Mouse (Mus musculus): ENCODE measurements around the gene Tmub1.

Gene Tmub1

DNA sequence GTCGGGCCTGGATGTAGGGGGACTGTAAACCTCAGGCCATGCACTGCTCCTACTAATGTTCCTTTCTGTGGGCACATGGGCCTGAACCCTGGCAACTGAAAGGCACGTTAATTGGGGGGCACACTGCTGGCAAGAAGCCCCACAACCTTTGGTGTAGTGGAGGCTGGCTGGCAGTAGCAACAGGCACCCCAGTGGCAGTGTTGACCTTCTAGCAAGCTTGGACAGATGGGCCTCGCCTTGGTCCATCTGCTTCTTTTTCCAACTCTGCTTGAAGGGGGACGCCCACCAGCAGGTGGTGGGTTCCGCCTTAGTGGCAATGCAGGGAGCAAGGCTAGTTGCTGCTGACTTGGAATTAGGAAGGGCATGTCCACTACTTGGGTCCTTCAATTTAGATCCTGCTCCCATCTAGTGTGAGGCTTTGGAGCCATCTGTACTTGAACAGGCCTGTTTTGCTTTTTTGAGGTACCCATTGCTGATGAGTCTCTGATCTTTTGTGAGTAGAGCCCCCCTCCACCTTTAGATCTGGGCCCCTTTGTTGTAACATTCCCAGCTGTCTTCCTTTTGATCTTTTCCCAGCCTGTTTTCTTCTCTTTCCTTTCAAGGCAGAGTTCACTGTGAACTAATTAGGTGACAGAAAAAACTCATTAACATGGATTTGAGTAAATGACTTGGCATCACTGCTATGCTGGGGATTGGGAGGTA is 5.8 kb upstream of the Tmub1 start:
- DNase-seq (ENCODE audit: low spot score), result no peak

DNA sequence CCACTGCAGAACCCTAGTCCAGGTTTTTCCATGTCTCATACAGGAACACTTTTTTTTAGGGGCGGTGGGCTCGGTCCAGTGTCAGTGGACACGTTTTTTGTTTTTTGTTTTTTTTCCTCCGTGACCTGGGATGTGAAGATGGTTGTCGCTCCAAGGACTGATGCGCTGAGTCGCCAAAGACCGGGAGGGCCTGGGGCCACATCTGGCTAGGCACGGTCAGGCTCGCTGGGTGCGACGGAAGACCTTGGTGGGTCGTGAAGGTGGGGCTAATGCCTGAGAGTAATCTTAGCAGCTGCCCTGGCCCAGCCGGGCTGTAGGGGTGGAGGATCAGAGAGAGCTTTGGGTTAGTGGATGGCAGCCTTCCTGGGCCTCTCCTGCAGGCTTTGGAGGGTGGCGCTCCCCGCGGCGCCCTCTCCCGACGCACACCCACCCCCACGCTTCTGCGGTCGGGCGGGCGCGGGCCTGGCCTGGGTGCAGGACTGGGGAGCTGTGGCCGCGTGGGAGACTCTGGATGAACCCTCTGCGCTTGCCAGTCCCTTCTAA is 5.1 kb upstream of the Tmub1 start:
- peak; percentile 27 for DNase-seq (ENCODE audit: low spot score)

DNA sequence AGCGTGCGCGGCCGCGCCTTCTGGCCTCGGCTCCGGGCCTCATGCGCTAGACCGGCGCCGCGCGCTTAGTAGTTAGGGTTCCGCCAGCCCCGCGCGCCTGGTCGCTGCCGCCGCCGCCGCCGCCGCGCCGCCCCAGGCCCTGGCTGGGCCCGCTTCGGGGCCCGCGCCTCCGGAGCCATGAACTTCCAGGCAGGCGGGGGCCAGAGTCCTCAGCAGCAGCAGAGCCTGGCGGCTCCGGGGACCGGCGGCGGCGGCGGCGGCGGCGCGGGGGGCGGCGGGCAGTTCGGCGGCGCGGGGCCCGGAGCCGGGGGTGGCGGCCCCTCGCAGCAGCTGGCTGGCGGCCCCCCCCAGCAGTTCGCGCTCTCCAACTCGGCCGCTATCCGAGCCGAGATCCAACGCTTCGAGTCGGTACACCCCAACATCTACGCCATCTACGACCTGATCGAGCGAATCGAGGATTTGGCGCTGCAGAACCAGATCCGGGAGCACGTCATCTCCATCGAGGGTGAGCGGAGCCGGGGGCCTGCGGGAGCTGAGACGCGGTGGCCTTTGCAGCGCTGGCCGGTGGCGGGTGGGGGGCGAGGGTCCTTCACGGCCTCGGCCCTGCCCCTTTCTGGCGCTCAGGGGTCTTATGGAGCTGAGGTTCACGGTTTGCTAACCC is 4.5 kb upstream of the Tmub1 start, which contains the start of gene Agap3:
Gene Agap3 (plus strand): TSS at position 148 of the 661 bp plus-strand sequence.
- no peak for DNase-seq (ENCODE audit: low spot score)

DNA sequence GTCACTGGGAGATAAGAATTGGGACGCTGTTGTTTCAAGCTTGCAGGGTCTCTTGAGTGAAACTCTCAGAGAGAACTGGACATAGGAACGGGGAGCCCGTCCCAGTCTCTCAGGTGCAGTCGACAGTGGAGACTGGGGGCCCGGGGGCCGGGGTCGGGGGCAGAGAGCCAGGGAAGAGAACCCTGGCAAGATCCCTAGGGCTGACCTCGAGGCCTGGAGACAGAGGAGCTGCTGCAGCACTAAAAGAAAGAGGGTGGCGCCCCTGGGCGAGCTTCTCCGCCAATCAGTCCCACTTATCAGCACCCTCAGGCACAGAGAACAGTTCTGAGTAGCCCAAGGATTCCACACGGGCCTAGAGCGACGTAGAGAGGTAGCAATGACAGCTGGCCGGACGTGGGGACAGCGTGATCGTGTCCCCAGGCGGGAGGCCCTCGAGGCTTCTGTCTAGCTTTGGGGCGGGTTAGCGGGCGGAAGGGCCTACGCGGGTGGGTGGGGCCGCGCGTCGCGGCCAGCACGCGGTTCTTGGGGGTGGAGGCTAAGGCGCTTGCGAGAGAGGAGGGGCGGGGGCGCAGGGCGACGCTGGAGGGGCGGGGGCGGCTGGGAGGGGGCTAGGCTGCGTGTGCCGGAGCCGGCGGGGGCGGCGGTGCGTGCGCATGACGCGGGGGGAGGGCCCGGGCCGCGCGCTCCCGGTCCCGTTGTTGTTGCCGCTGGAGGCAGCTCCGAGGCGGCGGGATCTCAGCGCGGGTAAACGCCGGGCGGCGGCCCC is 3.8 kb upstream of the Tmub1 start:
- peak; percentile 70 for DNase-seq (ENCODE audit: low spot score)

DNA sequence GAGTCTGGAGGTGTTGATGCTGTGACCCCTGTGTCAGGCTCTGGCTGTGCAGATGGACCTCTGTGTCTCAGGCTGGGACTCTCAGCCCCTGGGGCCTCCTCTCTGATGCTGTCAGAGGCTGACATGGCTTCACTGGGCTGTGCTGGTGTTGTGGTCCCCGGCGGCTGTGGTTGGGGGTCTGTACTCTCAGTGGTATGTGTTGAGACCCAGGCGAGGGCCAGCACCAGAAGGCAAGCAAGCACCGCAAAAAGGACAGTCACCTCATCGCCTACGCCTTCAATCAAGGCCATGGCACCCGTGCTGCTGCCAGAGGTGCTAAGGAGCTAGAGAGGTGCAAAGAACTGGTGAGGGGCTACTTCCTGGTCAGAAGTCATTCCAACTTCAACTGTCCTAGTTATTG is 1.0 kb downstream of the Tmub1 start:
- DNase-seq (ENCODE audit: low spot score), result no peak

DNA sequence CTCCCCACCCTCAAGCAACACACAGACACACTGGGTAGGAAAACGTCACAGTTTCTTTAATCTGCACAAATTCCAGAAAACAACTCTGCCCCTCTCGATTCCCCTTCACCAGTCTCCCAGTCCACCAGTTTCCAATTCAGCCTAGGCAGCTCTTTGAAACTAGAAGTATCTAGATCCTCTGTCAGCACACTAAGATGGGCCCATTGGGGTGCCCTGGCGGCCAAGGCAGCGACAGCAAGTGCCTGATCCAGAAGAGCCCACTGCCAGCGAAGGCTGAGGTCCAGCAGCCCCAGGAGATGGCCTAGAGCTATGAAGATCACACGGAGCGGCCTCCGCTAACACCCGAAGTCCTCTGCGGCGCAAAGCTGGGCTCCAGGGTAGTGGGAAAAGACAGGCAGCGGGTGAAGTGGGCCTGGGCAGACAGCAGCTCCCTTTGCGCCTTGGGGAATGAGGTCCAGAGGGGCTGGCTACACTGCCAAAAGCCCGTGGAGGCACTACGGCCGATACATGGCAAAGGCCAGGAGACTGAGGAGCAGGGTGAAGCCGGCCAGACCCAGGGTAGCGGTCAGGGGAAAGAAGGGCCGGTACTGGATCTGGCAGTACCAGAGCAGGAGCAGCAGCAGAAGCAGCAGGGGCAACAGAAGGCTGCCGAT is 2.1 kb downstream of the Tmub1 start:
- DNase-seq (ENCODE audit: low spot score), result no peak

DNA sequence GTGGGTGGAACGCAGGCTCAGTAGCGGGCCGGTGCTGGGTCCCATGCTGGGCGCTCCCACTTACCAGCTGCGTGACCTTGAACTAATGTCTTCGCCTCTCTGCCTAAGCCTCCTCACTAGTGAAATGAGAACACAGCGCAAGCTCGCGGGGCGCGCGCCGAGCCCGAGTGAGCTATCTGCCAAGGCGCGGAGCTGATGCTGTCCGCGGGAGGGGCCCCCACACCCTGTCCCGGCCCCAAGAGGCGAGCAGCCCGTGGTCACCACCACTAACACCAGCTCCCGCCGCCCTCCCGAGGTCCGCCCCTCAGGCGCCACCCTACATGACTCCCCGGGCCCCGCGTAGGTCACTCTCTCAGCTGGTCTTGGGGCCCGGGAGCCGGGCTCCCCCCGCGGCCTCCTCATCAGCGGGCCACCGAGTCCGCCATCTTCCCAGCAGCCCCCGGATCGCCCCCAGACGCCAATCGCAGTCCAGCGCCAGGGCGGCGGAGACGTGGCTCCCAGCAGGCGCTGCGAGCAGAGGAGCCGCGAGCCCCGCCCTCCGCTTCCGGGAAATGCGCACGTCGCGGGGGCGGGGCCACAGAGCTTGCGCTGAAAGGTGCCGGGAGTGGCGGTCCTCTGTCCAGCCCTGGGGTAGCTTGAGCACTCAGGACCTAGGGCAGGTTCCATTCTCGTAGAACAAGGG is 2.8 kb downstream of the Tmub1 start, which contains the start of gene Fastk:
Gene Fastk (minus strand): TSS at position 542 of the 682 bp plus-strand sequence.
- DNase-seq (ENCODE audit: low spot score), result peak; percentile 87

DNA sequence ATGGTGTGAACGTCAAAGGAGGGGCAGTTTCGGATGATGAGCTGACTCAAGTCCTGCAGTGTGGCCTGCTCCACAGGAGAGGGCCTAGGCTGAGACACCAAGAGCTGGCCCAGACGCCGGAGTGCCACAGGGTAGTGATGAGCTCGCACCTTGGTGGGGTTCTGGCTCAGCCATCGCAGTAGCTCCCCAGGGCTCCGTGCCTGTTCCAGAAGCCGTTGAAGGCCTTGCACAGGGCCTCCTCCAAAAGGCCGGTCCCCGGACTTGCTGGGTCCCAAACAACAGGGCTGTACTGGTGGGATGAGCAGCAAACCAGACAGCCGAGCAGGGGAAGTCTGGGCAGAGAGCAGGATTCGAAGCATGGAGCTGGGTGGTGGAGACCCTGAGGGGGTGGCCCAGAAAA is 3.7 kb downstream of the Tmub1 start:
- DNase-seq (ENCODE audit: low spot score), result no peak

DNA sequence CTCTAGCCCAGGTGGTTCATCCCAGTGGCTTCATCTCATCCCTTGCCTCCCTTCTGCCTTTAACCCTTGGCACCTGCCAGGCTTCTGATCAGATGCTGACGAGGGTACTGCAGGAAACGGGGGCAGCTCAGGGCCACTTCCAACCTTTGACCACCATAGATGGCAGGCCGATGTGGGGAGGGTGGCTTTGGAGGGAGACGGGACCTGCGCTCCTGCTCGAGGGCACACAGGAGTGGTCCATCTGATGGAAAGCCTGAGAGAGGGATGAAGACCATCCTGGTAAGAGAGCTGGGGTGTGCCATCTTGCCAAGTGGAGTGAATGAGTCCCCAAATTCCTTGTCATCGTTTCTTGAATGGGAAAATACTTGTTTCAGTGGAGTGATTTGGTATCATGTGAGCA is 4.5 kb downstream of the Tmub1 start:
- DNase-seq (ENCODE audit: low spot score), result no peak

DNA sequence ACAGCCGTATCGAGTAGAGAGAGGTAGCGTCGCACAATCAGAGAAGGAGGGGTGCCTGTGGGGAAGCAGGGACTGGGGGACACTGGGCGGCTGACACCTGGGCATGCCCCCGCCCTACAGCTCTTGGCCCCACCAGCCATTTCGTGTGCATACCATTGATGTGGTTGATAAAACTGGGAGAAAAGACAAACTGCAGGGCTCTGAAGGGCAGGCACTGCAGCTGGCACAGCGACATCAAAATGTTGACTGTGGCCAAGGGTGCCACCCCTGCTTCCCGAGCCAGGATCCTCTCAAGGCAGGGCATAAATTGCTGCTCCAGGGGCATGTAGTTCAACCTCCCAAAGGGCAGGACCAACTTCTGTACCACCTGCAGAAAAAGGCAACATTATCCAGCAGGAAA is 5.6 kb downstream of the Tmub1 start:
- no peak for DNase-seq (ENCODE audit: low spot score)

DNA sequence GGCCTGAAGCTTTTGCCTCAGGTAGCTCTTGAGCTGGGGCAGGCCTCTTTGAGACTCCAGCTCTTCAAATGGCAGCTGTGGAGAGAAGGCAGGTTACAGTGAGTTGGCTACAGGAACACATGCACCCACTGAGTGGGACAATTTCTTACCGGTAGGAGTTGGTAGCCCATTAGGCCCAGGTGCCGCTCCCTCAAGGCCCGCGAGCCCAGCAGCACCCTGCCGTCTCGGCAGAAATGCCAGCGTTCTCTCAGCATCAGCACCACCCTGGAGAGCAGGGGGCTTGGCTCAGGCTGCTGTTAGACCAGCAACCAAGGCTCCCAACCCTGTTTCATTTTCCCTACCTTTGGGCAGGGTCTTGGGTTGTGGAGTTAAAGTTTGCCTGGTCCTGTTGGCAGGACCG is 6.5 kb downstream of the Tmub1 start:
- DNase-seq (ENCODE audit: low spot score), result no peak

DNA sequence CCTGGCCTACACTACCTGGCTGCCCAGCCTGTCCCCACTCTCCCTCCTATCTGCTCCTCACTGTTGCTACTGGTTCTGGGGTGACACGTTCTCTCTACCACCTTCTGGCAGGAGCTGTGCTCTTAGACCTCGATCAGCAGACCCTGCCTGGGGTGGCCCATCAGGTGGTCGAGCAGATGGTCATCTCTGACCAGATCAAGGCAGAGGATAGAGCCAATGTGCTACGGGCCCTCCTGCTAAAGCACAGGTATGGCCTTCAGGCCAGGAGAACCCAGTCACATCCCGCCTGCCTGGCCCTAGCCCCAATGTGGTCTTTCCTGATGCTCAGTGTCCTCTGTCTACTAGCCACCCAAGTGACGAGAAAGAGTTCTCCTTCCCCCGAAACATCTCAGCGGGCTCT is 13.7 kb downstream of the Tmub1 start:
- no peak for DNase-seq (ENCODE audit: low spot score)

DNA sequence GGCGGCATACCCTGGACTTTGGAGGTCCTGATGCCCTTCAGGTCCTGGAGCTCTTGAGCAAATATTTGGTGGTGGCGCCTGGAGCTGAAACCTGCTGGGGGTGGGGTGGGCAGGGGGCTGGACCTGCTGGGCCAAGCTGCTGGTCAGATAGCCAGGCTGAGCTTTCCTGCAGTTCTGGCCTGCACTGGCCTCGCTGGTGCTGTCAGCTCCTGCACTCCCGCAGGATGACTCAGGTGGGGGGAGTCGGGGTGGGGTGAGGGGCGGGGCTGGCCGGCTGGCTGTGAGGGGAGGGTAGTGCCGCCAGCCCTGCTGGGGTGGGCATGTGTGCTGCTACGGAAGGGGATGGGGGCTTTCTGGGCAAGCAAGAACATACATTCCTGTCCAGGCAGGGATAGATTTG is 19.1 kb downstream of the Tmub1 start:
- no peak for DNase-seq (ENCODE audit: low spot score)

DNA sequence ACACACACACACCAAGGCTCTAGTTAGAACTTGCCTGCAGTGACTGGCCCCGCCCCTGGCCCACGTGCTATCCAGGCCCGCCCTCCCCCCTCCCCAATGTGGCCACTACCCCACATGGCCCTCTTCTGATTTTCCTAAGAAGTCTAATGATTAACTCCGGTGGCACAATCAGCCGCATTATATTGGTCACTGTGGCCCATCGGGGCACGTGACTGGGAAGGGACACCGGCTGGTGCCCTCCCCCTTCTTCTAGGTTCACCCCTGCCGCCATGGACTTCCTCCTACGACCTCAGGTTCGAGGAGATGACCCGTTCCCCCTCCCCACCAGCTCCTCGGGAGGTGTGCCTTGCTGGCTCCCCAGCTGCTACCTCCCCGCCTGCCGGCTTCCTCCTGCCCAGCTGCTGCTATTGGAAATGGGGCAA is 19.7 kb downstream of the Tmub1 start:
- no peak for DNase-seq (ENCODE audit: low spot score)

DNA sequence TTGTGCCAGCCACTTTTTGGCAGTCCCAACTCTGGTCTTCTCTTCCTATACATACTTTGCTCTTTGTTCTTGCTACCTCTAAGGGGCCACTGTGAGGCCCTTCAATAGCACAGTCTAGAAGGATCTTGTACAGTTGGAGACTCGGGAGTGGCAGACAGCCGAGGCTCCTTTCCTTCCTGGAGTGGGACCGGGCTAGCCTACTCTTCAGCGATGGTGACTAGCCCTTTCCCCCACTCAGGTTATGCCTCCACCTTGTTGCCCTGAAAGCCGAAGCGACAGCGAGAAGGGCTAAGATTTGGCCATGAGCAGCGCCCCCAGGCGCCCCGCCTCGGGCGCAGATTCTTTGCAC is 20.4 kb downstream of the Tmub1 start:
- DNase-seq (ENCODE audit: low spot score), result no peak

DNA sequence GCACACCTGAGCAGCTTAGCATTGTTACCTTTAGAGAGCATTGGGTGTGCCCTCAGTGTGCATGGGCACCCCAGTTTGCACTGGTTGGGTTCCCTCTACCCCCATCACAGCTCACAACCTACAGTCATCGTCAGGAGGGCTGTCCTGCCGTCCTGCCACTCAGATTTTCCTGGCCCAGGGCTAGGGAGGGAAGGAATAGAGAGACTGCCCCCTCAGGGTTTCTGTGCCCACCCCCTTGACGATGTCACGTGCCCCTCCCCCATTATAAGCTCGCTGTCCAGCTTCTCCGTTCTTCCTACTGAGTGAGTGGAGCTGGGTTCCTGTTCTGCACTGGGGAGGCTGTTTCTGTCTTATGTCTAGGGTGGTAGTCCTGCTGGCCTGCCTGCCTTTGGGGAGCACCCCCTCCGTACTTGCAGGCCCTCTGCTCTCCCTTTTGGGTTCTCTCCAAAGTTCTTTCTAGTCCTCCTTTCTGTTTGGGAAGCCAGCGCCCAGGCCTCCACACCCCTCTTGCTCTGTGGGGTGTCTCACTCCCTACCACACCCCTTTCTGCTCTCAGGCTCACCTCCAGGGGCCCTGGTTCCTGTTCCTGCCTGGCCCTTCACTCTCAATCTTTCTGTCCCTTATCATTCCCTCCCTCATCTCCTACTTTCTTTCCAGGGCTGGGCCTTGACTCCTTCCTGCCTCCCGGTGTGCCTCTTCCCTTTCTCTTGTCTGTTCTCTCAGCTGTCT is 20.9 kb downstream of the Tmub1 start:
- no peak for DNase-seq (ENCODE audit: low spot score)

DNA sequence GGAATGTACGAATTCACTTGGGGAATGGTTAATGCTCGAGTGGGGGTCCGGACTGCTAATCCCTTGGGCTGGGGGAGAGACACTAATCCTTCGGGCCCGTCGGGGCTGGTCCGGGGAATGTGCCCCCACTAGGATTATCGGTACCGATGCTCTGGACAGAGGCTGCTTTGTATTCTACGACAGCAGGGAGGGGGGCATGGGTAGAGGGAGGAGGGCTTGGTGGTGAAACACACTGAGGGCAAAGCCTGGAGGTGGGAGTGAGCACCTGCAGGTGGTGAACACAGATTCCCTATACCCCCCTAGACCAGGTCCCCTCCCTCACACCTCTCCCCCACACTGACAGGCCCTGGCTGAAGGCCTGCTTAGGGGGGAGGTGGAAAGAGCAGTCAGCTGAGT is 21.6 kb downstream of the Tmub1 start:
- no peak for DNase-seq (ENCODE audit: low spot score)

DNA sequence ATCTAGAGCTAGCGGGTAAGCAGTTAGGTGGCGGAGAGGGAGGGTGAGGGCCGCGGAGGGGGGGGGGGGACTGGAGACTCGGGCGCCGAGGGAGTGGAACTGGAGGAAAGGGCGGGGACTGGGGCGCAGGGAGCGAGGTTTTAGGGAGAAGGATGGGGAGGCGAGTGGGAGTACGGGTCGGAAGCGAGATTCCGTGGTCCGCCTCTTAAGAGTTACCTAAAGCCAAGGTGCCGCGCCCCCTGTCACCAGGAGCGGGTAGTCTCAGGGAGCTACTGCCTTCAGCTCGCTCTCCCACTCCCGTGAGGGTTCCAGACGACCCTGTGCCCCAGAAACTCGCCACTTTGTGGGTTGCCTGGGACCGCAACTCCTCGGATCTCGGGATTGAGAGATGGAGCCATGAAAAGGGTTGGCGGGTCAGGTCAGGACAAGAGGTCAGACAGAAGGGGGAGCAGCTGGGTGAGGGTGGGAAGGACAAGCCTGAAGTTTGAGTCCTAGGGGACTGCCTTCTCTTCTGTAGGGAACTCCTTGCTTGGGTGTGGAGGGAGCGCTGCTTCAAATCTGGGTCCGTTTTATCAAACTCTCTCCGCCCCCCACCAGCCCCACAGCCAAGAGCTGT is 22.1 kb downstream of the Tmub1 start:
- DNase-seq (ENCODE audit: low spot score), result no peak

DNA sequence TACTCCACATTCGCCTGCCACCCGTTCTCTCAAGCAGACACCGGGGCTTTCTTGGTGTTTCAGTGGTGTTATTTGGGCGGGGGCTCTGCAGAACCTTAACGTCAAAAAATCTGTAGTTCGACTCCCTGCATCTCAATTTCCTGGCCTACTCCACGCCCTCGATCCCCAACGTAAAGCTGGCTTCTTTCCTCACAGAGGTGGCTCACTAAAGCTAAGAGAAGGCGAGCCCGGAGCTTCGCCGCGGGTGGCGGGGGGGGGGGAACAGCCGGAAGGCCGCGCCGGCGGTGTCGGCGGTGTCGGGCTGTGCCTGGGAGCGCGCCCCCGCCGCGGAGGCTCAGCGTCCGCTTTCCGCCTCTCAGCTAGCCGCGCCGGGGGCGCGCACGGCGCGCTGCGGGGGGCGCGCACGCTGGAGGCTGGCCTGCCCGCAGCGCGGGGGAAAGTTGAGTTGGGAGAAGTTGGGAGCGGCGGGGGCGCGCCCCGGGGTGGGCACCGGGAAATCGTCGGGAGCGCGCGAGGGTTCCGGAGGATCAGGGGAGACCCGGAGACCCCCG is 22.7 kb downstream of the Tmub1 start:
- DNase-seq (ENCODE audit: low spot score), result peak; percentile 78
